Mouse (Mus musculus): ENCODE measurements around the gene Vat1.
"Not testable (repeated sequence)": the region's sequence is repeated elsewhere in the genome, so short reads cannot be mapped to it uniquely, and the experiment has no call there.

The Vat1 gene

DNA sequence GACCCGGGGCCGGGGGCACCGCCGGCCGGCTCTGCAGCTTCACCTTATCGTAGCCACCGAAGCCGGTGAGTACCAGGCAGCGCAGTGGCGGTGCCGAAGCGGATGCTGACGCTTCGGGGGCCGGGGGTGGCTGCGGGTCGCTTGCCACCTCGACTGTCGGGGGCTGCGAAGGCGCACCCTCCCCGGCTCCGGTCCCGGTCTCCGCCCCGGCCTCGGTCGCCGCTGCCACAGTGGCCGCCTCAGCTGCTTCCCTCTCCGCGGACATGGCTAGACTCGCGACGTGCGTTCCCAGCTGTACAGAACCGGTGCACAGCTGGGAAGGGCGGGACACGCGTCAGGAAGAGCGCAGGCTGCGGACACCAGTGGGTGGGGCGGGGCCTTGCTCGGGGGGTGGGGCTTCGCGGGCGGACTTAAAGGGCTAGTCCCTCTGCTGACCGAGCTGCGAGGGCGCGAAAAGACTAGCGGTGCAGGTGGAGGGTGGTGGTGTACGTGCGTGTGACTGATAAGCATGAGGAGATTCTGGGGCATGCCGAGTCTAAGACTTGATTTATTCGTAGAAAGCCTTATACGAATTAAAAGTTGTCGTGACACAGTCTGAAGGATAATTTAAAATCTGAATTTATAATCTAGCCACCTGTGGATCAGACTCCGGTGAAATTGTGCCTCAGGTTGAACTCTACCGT is at the start of gene Vat1:
Gene Vat1 (minus strand): TSS at position 362 of the 683 bp plus-strand sequence.
- CTCF ChIA-PET: interaction anchor here (0.7 to 1.3 kb wide), 2 partner anchors 16 to 24 kb away, joined by 3 to 7 read pairs; partner anchors contain the start of gene Rpl27

DNA sequence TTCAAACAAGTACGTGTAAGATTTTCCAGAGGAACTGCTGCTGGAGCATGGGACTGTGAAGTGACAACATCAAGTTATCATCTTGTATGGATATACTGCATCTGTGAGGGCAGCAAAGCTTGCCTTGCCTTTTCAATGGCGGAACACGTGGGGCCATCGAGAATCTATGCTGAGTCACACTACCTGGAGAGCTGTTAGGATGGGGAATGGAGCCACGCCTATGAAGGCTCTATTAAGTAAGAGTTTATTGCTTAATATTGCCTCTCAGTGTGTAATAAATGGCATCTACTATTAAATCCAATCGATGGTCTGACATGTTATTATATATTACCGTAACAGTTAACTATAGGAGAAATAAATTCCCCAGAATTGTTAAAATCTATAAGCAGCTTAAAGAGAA is 41.1 kb upstream of the Vat1 start:
- CTCF ChIA-PET: no interaction called here

DNA sequence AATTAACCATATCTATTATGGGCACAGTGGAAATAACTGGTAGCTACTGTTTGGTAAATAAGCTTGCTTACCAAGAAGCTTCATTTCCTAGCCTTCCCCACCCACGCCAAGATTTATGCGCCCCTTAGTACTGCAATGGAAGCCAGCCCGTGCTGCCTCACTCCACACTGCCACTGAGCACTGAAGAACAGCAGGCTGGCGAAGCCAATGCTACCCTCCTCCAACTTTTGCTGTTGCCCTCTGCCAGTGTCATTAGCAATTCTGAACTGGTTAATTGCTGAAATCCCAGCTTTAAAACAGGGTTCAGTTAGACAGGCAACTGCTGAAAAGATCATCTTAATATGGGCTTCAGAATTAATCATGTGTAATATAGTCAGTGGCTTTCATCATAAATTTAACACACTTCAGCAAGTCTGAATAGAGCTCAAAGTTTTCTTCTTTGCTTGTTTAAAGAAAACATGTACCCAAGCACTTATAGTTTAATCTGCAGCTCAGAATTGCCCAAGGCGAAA is 40.3 kb upstream of the Vat1 start:
- CTCF ChIA-PET: no interaction called here

DNA sequence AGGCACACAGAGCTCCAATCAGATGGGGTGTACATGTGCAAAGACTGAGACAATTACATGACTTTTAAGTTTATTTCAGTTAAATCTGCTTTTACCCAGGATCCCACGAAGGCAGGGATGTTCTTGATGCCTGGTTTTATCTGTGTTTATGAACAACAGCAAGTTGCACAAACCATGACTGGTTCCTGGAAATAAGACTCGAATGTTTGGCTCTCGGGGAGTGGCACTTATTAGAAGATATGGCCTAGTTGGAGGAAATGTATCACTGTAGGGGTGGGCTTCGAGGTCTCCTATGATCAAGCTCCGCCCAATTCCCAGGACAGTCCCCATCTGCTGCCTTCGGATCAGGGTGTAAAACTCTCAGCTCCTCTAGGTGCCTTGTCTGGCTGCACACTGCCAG is 20.1 kb upstream of the Vat1 start:
- CTCF ChIA-PET: interaction anchor here (0.5 to 0.6 kb wide), 2 partner anchors 41 to 59 kb away, joined by 3 read pairs; no protein-coding TSS in a partner anchor

DNA sequence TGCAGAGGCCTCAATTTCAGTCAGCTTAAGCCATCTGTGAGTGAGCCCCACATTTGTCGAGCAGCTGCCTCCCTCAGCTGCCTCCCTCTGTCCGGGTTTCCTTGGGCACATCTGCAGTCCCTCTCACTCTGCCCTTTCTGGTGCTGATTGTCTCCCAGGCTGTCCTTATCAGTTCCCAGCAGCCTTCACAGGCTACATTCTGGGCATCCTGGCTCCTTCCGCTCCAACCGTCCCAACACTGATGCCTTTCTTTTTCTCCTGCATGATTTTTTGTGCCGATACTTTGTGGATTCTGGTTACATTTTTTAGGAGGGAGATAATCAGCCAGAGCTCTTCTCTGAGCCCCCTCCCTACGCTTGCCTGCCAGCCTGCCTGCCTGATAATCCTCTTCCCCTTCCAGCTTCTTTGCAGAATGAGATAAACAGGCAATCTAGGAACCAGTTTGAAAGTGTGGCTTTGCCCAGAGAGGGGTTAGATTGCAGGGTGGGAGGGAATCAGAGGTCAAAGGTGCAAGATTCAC is 19.5 kb upstream of the Vat1 start:
- CTCF ChIA-PET: interaction anchor here (0.5 kb wide), 1 partner anchor 58 kb away, joined by 3 read pairs; no protein-coding TSS in a partner anchor

DNA sequence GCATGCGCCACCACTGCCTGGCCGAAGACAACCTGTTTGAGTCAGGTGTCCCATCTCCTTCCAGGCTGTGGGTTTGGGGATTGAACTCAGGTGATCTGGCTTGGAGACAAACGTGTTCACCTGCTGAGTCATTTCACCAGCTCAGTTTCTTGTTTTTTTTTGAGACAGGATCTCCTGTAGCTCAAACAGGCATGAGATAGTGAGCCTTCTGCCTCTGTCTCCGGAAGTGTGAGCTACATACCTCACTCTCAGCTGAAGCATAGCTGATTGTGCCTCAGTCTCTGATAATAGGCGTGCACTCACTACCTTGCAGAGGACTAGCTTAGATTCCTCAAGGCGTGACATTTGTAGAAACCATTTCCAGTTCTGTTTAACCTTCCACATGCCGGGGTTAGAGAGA is 18.8 kb upstream of the Vat1 start:
- CTCF ChIA-PET: no interaction called here

DNA sequence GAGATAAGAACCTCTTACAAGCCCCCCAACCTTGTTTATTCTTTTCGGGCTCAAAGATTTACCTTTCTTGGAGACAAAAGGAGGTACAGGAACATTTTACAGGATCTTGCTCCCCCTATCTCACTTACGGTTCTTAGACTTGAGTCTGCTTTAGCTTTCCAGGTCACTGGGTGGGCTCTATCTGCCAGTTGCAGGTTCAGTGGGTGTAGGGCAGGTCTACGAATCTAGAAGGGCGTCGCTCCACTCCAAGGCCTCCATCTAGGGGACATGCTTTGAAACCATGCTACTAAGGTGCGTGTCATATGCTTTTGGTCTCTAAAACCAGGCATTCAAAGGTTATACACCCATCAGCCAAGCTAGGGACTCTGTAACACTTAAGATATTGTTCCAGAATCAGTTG is 18.2 kb upstream of the Vat1 start:
- CTCF ChIA-PET: interaction anchor here (0.7 kb wide), 1 partner anchor 1205 kb away, joined by 6 read pairs; no protein-coding TSS in a partner anchor

DNA sequence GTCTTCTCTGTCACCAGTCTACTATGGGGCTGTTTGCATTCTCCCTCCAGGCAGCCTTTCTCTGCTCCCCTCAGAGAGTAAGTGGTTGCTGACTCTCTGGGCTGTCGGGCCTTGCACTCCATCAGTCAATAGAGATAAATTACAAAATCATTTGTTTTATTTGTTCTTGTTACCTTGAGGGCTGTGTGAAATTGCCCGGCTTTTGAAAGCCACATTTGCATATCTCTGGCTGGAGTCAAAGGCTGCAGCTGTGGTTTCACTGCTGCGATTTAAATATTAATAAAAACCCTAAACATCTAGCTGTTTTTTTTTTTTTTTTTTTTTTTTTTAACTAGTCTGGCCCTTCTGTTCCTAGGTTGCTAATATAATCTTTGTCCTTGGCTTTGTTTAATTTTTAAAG is 17.8 kb upstream of the Vat1 start:
- CTCF ChIA-PET: interaction anchor here (0.7 kb wide), 1 partner anchor 1205 kb away, joined by 6 read pairs; no protein-coding TSS in a partner anchor

DNA sequence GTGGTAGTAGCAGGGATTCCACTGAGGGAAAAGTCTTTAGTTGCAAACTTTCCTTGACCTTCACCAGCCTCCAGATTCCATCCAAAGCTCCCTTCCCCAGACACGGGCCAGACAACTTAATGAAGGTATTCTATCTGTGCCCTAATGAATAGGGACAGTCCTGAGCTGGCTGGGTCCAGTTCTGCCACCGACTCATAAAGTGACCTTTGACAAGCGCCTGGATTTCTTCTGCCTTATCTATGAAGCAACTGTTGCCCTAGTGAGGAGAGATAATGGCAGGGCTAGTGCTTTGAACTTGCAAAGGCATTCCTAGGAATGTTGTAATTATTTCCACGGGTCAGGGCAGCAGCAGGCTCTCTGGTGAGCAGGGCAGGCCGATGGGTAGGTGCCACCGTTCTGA is 14.9 kb upstream of the Vat1 start:
- CTCF ChIA-PET: no interaction called here

DNA sequence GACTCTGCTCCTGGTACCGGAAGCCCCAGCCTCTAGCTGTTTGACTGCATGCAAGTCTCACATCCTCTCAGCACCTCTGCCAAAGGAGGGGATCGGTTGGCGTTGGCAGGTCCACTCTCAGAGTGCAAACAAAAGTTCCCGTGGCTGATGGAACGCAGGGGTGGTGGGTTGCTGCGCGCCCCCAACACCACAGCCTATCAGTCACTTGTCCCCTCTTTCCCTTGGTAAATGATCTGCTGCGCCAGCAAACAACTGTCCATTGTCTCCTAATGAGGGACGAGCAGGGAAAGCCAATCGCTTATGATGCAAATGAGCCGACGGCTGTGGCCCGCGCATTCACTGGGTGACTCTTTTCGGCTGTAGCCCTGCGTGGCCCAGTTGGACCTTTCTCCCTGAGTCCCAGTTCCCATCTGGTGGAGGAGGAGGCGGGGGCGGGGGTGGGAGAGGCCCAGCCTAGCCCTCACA is 13.2 kb upstream of the Vat1 start:
- CTCF ChIA-PET: no interaction called here

DNA sequence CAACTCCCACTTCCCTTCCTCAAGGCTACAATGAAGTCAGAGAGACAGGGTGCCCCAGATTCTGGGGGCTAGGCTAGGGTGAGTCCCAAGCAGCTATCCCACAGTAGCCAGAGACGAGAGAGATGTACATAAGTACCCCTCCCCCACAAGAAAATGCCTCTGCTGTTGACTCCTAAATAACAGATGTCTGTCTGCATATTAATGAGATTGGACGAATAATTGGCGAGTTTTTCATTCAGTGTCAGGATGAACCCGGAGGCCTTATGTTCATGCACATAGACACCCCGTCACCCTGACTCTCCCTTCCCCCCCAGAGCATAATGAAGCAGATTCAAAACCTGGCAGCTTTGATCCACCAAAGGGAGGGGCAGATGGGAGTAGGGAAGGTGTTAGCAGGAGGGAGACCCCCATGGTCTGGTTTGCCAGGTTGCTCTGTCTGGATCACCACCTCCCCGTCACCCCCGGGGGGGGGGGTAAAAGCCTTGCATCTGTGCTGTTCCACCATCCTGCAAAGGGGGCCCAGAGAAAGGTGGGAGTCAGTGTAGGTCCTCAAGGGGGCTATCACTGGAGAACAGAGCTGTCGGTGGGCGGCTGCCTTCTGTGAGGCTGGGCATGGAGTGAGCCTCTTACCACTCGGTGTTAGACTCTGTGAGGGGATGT is 11.7 kb upstream of the Vat1 start:
- CTCF ChIA-PET: interaction anchor here (0.7 kb wide), 1 partner anchor 9 kb away, joined by 5 read pairs; no protein-coding TSS in a partner anchor

DNA sequence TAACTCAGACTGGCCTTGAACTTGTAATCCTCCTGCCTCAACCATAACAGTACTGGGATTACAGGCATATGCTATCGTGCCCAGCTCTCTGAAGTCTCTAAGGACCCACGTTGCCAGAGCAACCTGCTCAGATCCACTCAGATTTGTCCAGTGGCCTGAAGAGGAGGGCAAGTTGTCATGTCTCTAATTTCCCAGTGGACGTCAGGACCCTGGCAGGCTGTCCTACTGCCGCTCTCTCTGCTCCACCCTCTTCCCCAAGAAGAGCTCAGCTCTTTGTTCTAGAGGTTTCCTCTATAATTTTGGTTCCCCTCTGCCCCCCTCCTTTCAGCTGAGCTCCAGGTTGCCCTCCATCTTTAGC is 11.1 kb upstream of the Vat1 start:
- CTCF ChIA-PET: no interaction called here

DNA sequence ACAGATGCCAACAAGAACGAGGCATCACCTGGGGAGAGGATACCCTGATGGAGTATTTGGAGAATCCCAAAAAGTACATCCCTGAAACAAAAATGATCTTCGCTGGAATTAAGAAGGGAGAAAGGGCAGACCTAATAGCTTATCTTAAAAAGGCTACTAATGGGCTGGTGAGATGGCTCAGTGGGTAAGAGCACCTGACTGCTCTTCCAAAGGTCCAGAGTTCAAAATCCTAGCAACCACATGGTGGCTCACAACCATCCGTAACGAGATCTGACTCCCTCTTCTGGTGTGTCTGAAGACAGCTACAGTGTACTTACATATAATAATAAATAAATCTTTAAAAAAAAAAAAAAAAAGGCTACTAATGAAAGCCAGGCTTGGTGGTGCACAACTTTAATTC is 10.3 kb upstream of the Vat1 start:
- CTCF ChIA-PET: not testable (repeated sequence)

DNA sequence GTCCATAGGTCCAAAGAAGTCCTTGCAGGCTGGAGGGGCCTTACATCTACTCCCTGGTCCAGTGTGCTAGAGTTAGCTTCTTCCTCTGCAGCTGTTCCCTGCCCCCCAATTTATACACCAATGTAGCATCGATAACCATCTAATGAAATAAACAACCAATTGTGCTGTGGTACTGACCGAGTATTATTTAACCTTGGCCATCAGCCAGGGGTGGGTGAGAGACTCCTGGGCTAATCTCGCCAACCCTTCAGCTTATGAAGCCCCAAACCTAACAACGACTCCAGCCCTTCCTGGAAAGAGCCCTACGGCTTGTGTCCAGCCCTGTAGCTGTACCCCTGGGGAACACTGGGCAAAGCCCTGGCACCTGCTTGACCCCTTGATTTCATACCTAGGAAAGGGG is 8.3 kb upstream of the Vat1 start:
- CTCF ChIA-PET: no interaction called here

DNA sequence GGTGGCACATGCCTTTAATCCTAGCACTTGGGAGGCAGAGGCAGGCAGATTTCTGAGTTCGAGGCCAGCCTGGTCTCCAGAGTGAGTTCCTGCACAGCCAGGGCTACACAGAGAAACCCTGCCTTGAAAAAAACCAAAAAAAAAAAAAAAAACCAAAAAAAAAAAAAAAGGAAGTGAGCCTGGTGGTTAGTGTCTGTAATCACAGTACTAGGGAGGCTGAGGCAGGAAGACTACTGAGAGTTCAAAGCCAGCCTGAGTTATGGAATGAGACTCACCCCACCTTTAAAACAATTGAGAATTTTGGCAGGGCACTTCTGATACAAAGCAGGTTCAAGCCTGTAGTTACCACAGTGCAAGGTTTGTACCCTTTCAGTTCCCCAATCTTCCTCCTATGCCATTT is 7.7 kb upstream of the Vat1 start:
- CTCF ChIA-PET: not testable (repeated sequence)

DNA sequence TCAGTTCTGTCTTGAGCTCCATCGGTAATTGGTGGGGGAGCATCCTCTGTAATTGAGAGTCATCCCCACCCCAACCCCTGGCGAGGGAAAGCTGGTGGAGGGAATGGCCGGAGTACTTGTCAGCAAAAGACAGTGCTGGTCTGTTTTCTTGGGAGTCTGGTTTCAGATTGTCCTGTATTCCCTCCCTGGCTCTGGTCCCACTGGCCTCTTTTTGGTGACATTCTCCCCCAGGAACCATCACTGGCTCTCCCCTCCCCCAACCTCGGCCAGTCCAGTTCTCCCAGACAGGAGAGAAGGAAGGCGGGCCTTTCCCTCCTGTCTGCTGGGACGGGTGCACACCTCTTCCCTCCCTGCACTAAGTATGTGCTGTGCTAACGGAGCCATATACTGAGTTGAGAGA is 6.3 kb upstream of the Vat1 start:
- CTCF ChIA-PET: no interaction called here

DNA sequence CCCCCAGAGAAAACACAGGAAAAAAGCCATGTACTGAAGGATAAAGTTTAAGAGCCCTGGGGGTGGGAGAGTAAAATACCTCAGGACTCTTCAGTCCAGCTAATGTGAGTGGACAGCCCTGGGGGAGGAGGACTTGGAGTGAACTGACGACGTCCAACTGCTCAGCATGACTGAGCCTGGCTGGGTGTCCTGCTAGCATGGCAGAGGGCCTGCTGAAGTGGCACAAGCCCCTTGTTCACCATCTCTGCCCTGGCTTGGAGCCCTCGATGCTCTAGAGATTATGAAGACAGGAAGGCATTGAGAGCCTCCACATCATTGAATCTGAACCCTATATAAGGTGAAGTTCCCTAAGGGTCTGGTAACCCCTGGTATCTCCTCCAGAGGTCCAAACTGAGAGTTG is 5.9 kb upstream of the Vat1 start:
- CTCF ChIA-PET: no interaction called here

DNA sequence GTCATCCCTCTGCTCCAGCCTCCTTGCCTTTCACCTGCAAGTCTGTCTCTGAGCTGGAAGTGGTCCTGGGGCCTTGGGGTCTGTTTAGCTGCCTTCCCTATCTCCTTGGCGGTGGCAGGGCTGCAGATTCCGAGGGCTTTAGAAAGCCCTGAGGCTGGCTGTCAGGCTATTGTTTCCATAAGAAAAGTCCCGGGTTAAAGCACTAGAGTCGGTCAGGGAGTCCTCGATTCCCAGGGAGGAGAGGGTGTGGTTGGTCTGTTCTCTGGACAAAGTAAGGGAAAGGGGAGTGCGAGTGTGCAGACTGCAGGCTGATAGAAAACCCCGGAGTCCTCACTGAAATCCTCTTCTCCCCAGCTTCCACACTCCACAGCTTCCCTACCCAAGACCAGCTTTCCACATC is 4.2 kb upstream of the Vat1 start:
- CTCF ChIA-PET: interaction anchor here (0.6 kb wide), 1 partner anchor 32 kb away, joined by 8 read pairs; no protein-coding TSS in a partner anchor

DNA sequence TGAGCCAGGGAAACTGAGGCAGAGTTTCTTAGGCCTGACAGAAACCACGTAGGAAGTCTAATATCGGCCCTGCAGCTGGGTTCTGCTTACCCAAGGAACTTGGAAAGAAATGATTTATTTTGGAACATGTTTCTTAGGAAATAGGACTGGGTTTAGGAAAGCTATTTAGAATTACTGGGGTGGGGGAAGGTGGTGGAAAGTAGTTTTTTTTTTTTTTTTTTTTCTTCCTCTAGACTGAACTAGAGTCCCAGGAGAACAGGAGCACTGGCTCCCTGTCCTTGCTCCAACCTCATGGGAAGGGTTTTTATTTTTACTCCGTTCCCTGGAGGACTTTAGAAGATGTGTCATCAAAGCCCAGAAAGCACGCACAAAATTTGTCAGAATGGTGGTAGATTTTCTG is 3.1 kb upstream of the Vat1 start:
- CTCF ChIA-PET: interaction anchor here (0.6 kb wide), 2 partner anchors 9 to 937 kb away, joined by 3 to 5 read pairs; no protein-coding TSS in a partner anchor

DNA sequence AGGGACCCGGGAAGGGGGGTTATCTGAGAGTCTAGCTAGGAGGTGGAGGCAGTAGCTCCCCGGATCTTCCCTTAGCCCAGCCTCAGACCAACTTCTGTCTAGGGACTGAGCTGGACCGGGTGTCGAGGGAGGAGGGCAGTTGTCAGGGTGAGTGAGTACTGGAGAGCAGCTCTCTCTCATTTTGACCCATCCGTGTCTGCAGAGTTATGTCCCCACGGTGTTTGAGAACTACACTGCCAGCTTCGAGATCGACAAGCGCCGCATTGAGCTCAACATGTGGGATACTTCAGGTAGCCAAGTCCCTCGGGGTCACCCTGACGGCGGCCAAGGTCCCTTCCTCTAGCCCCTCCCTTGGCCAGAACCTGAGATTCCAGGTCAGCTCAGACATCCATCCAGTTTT is 2.7 kb upstream of the Vat1 start:
- CTCF ChIA-PET: interaction anchor here (0.6 kb wide), 2 partner anchors 10 to 937 kb away, joined by 3 to 5 read pairs; no protein-coding TSS in a partner anchor

DNA sequence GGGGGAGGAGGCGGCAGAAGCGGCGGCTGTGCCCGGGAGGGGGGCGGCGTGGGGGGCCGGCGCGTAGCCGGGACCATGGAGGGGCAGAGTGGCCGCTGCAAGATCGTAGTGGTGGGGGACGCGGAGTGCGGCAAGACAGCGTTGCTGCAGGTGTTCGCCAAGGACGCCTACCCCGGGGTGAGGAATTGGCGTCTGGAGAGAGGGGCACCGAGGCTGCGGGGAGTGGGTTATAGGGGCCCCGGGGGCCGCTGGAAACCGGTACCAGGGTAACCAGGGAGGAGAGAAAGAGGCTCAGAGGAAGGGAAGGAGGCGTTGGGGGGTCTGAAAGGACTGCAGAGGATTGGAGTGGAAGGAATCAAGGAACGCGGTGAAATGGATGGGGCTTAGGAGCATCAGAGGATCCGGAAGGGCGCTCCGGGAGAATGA is 2.2 kb upstream of the Vat1 start:
- CTCF ChIA-PET: no interaction called here

DNA sequence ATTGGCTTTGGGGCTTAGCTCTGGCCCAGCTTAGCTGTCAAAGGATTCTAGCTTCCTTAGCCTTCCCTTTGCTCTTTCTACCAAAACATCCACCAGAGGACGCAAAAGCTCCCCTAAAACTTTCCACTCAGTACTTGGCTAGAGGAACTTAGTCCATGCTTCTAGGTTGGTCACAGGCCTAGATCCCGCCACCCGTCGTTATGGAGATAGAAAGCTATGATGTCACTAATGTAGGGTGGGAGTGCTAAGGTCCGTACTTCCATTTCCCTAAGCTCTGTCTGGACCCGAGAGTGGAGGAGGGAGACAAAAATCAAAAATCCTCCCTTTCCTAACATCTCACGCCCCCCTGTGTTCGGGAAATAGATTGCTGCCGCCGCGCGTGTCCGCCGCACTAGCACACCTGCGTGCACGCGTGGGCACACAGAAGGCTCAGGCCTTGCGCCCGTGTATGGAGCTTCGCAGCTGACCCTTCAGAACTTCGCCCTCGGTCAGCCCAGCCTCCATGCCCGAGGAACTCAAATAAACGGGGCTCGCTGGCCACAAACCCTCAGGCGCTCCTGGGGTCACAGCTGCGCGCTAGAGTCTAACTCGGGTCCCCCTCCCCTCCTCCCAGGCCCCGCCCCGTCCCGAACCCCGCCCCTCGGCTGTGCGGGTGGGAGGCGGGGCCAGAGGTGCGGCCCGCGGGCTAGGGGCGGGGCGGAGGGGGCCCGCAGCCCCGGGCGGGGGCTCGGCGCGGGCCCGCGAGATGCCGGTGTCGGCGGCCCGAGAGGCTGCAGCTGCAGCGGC is 1.6 kb upstream of the Vat1 start:
- CTCF ChIA-PET: no interaction called here

Data from spleen, embryonic (tissue).